Mouse (Mus musculus): ENCODE measurements at regions not wholly inside any gene's neighbourhood (a gene's known extent, or its start where the extent isn't known, plus 50 kb on each side); places are given as distances from the start of the nearest gene placed in this dataset.

GRCm38 (mm10) chr1:128868761-128869160, 276.7 kb upstream of the Cxcr4 start:
- no peak for TF ChIP-seq POLR2A (IDR thresholded peaks at IDR 0.05; ENCODE audit: control insufficient read depth, low read depth, low read length)
- TF ChIP-seq CTCF (IDR thresholded peaks at IDR 0.05; ENCODE audit: control insufficient read depth, insufficient read depth, insufficient replicate concordance, low read depth, low read length): no peak
